Mouse (Mus musculus) small intestine, adult 2 months (tissue): ENCODE measurements at regions not wholly inside any gene's neighbourhood (a gene's known extent, or its start where the extent isn't known, plus 50 kb on each side); places are given as distances from the start of the nearest gene placed in this dataset.

ENCODE experiments used
- H3K27ac ChIP-seq: fragments of 200-500 bp; 2 replicates; pipeline ENCODE4 v1.5.1; 2012; ENCODE audit warnings: low read depth, low read length, control low read depth, inconsistent platforms; ENCODE audit not compliant: insufficient read depth
- H3K27me3 ChIP-seq: fragments of 200-500 bp; 2 replicates; pipeline ENCODE4 v1.6.1; 2012; ENCODE audit warnings: mild to moderate bottlenecking, moderate library complexity, low read length, inconsistent platforms; ENCODE audit not compliant: control insufficient read depth, insufficient read depth
- H3K36me3 ChIP-seq: fragments of 200-500 bp; 2 replicates; pipeline ENCODE4 v1.6.1; 2012; ENCODE audit warnings: mild to moderate bottlenecking, low read length, control low read depth, inconsistent platforms; ENCODE audit not compliant: control insufficient read depth, insufficient read depth
- H3K4me1 ChIP-seq: fragments of 200-500 bp; 2 replicates; pipeline ENCODE4 v1.6.1; 2012; ENCODE audit warnings: low read length, inconsistent platforms, mixed read lengths; ENCODE audit not compliant: control insufficient read depth, insufficient read depth, insufficient read length
- H3K4me3 ChIP-seq: fragments of 200-500 bp; 2 replicates; pipeline ENCODE4 v1.5.1; 2012; ENCODE audit warnings: low read depth, mild to moderate bottlenecking, control low read depth, inconsistent platforms, low read length, moderate library complexity
- CTCF ChIP-seq: fragments of 200-500 bp; IDR thresholded peaks from 2 replicates; pipeline ENCODE4 v1.5.1; 2012; ENCODE audit warnings: low read depth, mild to moderate bottlenecking, control low read depth, inconsistent platforms, low read length, moderate library complexity, mixed read lengths; ENCODE audit not compliant: insufficient replicate concordance, insufficient read length; ENCODE audit errors: extremely low read depth
- POLR2A ChIP-seq: fragments of 200-500 bp; IDR thresholded peaks from 2 replicates; pipeline ENCODE4 v1.6.1; 2012; ENCODE audit warnings: low read depth, mild to moderate bottlenecking, control low read depth, inconsistent platforms, low read length, moderate library complexity
- WGBS: fragments of 180-500 bp; shearing (Covaris S2); methylation state at CpG from one replicate; pipeline ENCODE4 v1.1.7; 2018; 5-methylcytosine and 5-hydroxymethylcytosine counted together

- no peaks in the 10 kb centered on the region for H3K4me1 ChIP-seq
- H3K27ac ChIP-seq = no peak overlapping the region
- no peaks in the 10 kb centered on the region for H3K27me3 ChIP-seq
- H3K4me3 ChIP-seq = no peak overlapping the region
- H3K36me3 ChIP-seq = no peaks in the 10 kb centered on the region
- no peak for TF ChIP-seq POLR2A
- TF ChIP-seq CTCF = no peak
- WGBS = 70% methylated on average over 7 of the region's 7 CpGs
Measured at GRCm38 (mm10) chr16:51169294-51169693, 578.3 kb upstream of the Ccdc54 start.

- no peak overlapping the region for H3K27ac ChIP-seq
- 54% methylated on average over 5 of the region's 5 CpGs for WGBS
Measured at GRCm38 (mm10) chr16:51160768-51161167, 569.8 kb upstream of the Ccdc54 start.

GRCm38 (mm10) chr16:51138575-51138974 is 547.6 kb upstream of the Ccdc54 start:
- Histone ChIP-seq H3K27ac (no peak overlapping the region), H3K36me3 (no peaks in the 10 kb centered on the region), H3K4me3 (no peak overlapping the region), H3K27me3 (no peaks in the 10 kb centered on the region), H3K4me1 (no peaks in the 10 kb centered on the region)
- 82% methylated on average over 7 of the region's 7 CpGs for WGBS
- TF ChIP-seq POLR2A (no peak), CTCF (no peak)

More at GRCm38 (mm10) chr16:51160768-51161167, 569.8 kb upstream of the Ccdc54 start:
- Histone ChIP-seq H3K27me3 (no peaks in the 10 kb centered on the region), H3K4me3 (no peak overlapping the region), H3K4me1 (no peaks in the 10 kb centered on the region), H3K36me3 (no peaks in the 10 kb centered on the region)
- TF ChIP-seq POLR2A = no peak
- no peak for TF ChIP-seq CTCF

DNA sequence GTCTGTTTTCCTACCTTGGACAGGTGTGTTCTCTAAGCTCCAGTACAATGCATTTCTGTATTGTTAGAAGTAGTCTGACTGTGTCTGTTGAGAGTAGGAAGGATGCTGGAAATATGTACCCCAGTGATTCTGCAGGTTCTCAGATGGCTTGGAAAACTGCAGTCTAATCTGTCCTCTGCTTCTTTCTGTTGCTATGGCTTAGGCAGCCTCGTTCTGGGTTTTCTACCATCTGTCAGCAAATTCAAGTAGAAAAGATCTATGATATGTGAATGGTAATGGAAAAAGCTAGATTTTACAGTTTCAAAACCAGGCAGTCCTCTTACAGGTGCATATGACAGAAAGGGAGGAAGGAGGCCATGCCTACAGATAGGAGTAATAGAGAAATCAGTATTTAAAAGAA is 528.9 kb upstream of the Ccdc54 start:
- no peaks in the 10 kb centered on the region for H3K27me3 ChIP-seq
- no peaks in the 10 kb centered on the region for H3K36me3 ChIP-seq
- 54% methylated on average over 1 of the region's 1 CpGs for WGBS
- H3K4me1 ChIP-seq = no peaks in the 10 kb centered on the region
- TF ChIP-seq POLR2A (no peak), CTCF (no peak)
- no peak overlapping the region for H3K4me3 ChIP-seq
- H3K27ac ChIP-seq = no peak overlapping the region

GRCm38 (mm10) chr16:51118365-51118764 is 527.4 kb upstream of the Ccdc54 start:
- TF ChIP-seq POLR2A = no peak
- TF ChIP-seq CTCF = no peak
- Histone ChIP-seq H3K4me3 (no peak overlapping the region), H3K36me3 (no peaks in the 10 kb centered on the region), H3K4me1 (no peaks in the 10 kb centered on the region), H3K27ac (no peak overlapping the region), H3K27me3 (no peaks in the 10 kb centered on the region)
- WGBS = 57% methylated on average over 3 of the region's 3 CpGs

DNA sequence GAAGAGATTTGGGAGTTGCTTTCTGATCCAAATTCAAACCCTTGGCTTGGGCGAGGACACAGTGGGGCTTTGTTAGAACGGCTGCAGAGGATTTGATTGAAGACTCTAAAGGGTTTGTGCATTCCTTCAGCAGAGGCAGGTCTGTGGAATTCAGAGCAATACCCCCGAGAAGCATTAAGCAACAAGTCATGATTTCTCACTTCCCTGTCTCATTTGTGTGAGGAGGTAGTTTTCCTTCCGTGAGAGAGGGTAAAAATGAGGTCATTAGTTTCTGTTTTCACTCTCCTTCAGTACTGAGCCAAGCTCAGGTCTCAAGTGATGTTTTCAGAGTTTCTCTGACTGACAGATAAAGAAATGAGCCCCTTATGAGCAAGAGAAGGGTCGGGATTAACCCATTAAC is 526.9 kb upstream of the Ccdc54 start:
- Histone ChIP-seq H3K36me3 (no peaks in the 10 kb centered on the region), H3K27ac (no peak overlapping the region), H3K27me3 (no peaks in the 10 kb centered on the region), H3K4me1 (no peaks in the 10 kb centered on the region), H3K4me3 (no peak overlapping the region)
- 28% methylated on average over 5 of the region's 5 CpGs for WGBS
- TF ChIP-seq CTCF = no peak
- no peak for TF ChIP-seq POLR2A

DNA sequence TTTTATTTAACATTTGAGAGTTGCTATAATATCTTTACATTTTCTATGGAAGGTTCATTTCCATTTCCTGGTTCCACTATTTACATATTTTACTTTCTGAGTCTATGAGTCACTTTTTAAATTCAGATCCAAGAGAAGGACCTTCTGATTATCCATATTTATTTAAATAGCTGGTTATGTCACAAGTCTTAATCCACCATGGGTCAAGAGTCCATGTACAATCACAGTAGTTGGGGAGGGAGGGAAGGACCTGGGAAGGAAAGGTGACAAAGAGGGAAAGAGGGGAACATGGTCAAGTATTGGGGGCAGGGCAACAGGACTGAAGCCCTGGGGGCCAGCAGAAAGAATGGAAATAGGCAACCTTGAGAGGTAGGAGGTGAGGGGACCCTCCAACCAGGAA is 518.9 kb upstream of the Ccdc54 start:
- no peak for TF ChIP-seq CTCF
- TF ChIP-seq POLR2A = no peak
- no peaks in the 10 kb centered on the region for H3K4me1 ChIP-seq
- H3K4me3 ChIP-seq = no peak overlapping the region
- no peaks in the 10 kb centered on the region for H3K27me3 ChIP-seq
- H3K36me3 ChIP-seq = no peaks in the 10 kb centered on the region
- H3K27ac ChIP-seq = no peak overlapping the region

GRCm38 (mm10) chr16:51107421-51107820 is 516.5 kb upstream of the Ccdc54 start:
- H3K36me3 ChIP-seq = no peaks in the 10 kb centered on the region
- 70% methylated on average over 4 of the region's 4 CpGs for WGBS
- H3K4me3 ChIP-seq = no peak overlapping the region
- no peak overlapping the region for H3K27ac ChIP-seq
- H3K27me3 ChIP-seq = no peaks in the 10 kb centered on the region
- TF ChIP-seq CTCF = no peak
- TF ChIP-seq POLR2A = no peak
- H3K4me1 ChIP-seq = no peaks in the 10 kb centered on the region
